Mouse (Mus musculus): ENCODE results near the gene Olfr190.

GRCm38 (mm10) chr16:59047579-59047978 lies 30.2 kb downstream of the Olfr190 start:
- no peak for TF ChIP-seq CTCF (IDR thresholded peaks at IDR 0.05; ENCODE audit: insufficient read depth, low read depth, low read length)
- TF ChIP-seq POLR2A (IDR thresholded peaks at IDR 0.05; ENCODE audit: insufficient read depth, low read depth, low read length) = no peak
